Mouse (Mus musculus) lung, postnatal 0 days (tissue): ENCODE results near the gene Polm.

Experiments used
- CTCF ChIP-seq: IDR thresholded peaks from 2 replicates; pipeline ENCODE4 v1.5.1; 2016; ENCODE audit warnings: antibody characterized with exemption, mild to moderate bottlenecking
- EP300 ChIP-seq: IDR thresholded peaks from 2 replicates; pipeline ENCODE4 v1.6.1; 2016; ENCODE audit warnings: antibody characterized with exemption, mild to moderate bottlenecking, control low read depth

DNA sequence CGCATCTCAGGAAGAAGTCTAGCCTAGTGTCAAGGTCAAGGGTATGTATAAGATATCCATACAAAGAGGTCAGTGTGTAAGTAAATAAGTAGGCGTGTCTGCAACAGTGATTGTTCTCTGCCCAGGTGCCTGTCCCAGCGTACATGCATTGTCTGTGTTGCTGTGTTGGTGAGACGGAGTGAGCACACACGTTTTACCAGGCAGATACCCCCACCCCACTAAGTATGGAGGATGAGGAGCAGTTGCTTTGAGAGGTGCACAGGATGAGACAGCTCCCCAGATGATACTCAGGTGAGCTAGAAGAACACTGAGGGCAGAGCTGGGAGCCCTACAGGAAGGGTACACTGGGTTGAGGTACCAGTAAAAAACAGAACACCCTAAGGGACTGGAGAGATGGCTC, 33.6 kb downstream of the Polm start:
- TF ChIP-seq EP300 (no peak), CTCF (no peak)
